Mouse (Mus musculus) hindbrain, embryonic 15.5 days (tissue): ENCODE measurements around the gene Bpifa2. TPM values are rescaled to one million over a fixed set of nuclear protein-coding genes. Genes with fewer than 3 reads are reported as not detected.

Source experiments
- ATAC-seq: fragments of 200-750 bp; cut with Nextera tagmentation; 2 replicates; pipeline ENCODE4 v1.8.0; 2017; ENCODE audit warnings: low read depth, moderate number of reproducible peaks, moderate TSS enrichment; ENCODE audit not compliant: low FRiP score
- H3K27ac ChIP-seq: fragments of 300-500 bp; sonication (generic); replicated peaks from 2 replicates; pipeline ENCODE4 v1.5.1; 2015; ENCODE audit warnings: mild to moderate bottlenecking, inconsistent platforms
- H3K27me3 ChIP-seq: fragments of 300-500 bp; sonication (generic); 2 replicates; pipeline ENCODE4 v1.6.1; 2015; ENCODE audit warnings: control low read depth, inconsistent platforms
- H3K36me3 ChIP-seq: fragments of 300-500 bp; sonication (generic); 2 replicates; pipeline ENCODE4 v1.6.1; 2015; ENCODE audit warnings: control low read depth, inconsistent platforms
- H3K4me1 ChIP-seq: fragments of 300-500 bp; sonication (generic); replicated peaks from 2 replicates; pipeline ENCODE4 v1.6.1; 2015; ENCODE audit warnings: control low read depth, inconsistent platforms
- H3K4me2 ChIP-seq: fragments of 300-500 bp; sonication (generic); 2 replicates; pipeline ENCODE4 v1.6.1; 2015; ENCODE audit warnings: moderate library complexity, mild to moderate bottlenecking, inconsistent platforms
- H3K4me3 ChIP-seq: fragments of 300-500 bp; sonication (generic); 2 replicates; pipeline ENCODE4 v1.5.1; 2015; ENCODE audit warnings: mild to moderate bottlenecking, inconsistent platforms
- H3K9ac ChIP-seq: fragments of 300-500 bp; sonication (generic); 2 replicates; pipeline ENCODE4 v1.6.1; 2015; ENCODE audit warnings: inconsistent platforms
- H3K9me3 ChIP-seq: fragments of 300-500 bp; sonication (generic); 2 replicates; pipeline ENCODE4 v1.6.1; 2016; ENCODE audit warnings: control low read depth, inconsistent platforms
- WGBS: fragments of 180-500 bp; shearing (Covaris S2); methylation state at CpG from one replicate; pipeline ENCODE4 v1.1.7; 2015; 5-methylcytosine and 5-hydroxymethylcytosine counted together
- polyA plus RNA-seq: library from polyadenylated mRNA; unstranded; fragments of >200 nt; fragmentation: Nextera tagmentation; extraction: Ambion mirVana; gene quantifications from 2 replicates; pipeline ENCODE4 v1.2.1, GENCODE M21; 2015

Gene Bpifa2
- polyA plus RNA-seq = not detected in 2 replicates

- Histone ChIP-seq H3K9ac (no peak within 1 kb of the TSS), H3K27me3 (no peaks in the 10 kb centered on the region), H3K4me3 (no peak within 1 kb of the TSS), H3K9me3 (no peaks in the 10 kb centered on the region), H3K36me3 (no peaks in the 10 kb centered on the region), H3K4me2 (no peak within 1 kb of the TSS), H3K27ac (no peak within 1 kb of the TSS), H3K4me1 (no peaks in the 10 kb centered on the region)
- 85% methylated on average over 3 of the region's 3 CpGs for WGBS
- no peak for ATAC-seq
Observed at GRCm38 (mm10) chr2:154007965-154008364, at the start of gene Bpifa2. Gene Bpifa2, plus strand, starts transcription at chr2:154008265.

GRCm38 (mm10) chr2:153962821-153963331, 45.2 kb upstream of the Bpifa2 start:
- Histone ChIP-seq H3K4me2 (no peak overlapping the region), H3K27ac (no peak overlapping the region), H3K4me1 (no peaks in the 10 kb centered on the region), H3K9ac (no peak overlapping the region), H3K4me3 (no peak overlapping the region), H3K27me3 (no peaks in the 10 kb centered on the region), H3K9me3 (no peaks in the 10 kb centered on the region), H3K36me3 (no peaks in the 10 kb centered on the region)
- 74% methylated on average over 4 of the region's 4 CpGs for WGBS
- ATAC-seq = no peak

- ATAC-seq = no peak
- 93% methylated on average over 1 of the region's 1 CpGs for WGBS
- no peak overlapping the region for H3K27ac ChIP-seq
Observed at GRCm38 (mm10) chr2:153963334-153963733, 44.7 kb upstream of the Bpifa2 start.

GRCm38 (mm10) chr2:153970221-153970620, 37.8 kb upstream of the Bpifa2 start:
- no peak overlapping the region for H3K27ac ChIP-seq
- no peaks in the 10 kb centered on the region for H3K9me3 ChIP-seq
- no peak overlapping the region for H3K9ac ChIP-seq
- no peaks in the 10 kb centered on the region for H3K36me3 ChIP-seq
- no peaks in the 10 kb centered on the region for H3K27me3 ChIP-seq
- WGBS = 71% methylated on average over 5 of the region's 5 CpGs
- H3K4me3 ChIP-seq = no peak overlapping the region
- no peak overlapping the region for H3K4me2 ChIP-seq
- no peaks in the 10 kb centered on the region for H3K4me1 ChIP-seq
- no peak for ATAC-seq

More at GRCm38 (mm10) chr2:153963334-153963733, 44.7 kb upstream of the Bpifa2 start:
- no peaks in the 10 kb centered on the region for H3K36me3 ChIP-seq
- no peak overlapping the region for H3K4me2 ChIP-seq
- H3K27me3 ChIP-seq = no peaks in the 10 kb centered on the region
- H3K9me3 ChIP-seq = no peaks in the 10 kb centered on the region
- H3K9ac ChIP-seq = no peak overlapping the region
- no peaks in the 10 kb centered on the region for H3K4me1 ChIP-seq
- H3K4me3 ChIP-seq = no peak overlapping the region

- 90% methylated on average over 5 of the region's 5 CpGs for whole genome bisulfite sequencing
- no peak for ATAC-seq
- Histone ChIP-seq H3K4me1 (no peaks in the 10 kb centered on the region), H3K36me3 (no peaks in the 10 kb centered on the region), H3K9ac (no peak within 1 kb of the TSS), H3K9me3 (no peaks in the 10 kb centered on the region), H3K27me3 (no peaks in the 10 kb centered on the region), H3K4me3 (no peak within 1 kb of the TSS), H3K27ac (no peak within 1 kb of the TSS), H3K4me2 (no peak within 1 kb of the TSS)
Observed at GRCm38 (mm10) chr2:153974582-153974981, 33.5 kb upstream of the Bpifa2 start, which contains the start of gene Bpifa6. Gene Bpifa6, plus strand, starts transcription at chr2:153974945.

- Histone ChIP-seq H3K9ac (no peak overlapping the region), H3K4me2 (no peak overlapping the region), H3K9me3 (no peaks in the 10 kb centered on the region), H3K27ac (no peak overlapping the region), H3K4me3 (no peak overlapping the region), H3K36me3 (no peaks in the 10 kb centered on the region), H3K4me1 (no peaks in the 10 kb centered on the region), H3K27me3 (no peaks in the 10 kb centered on the region)
- no peak for ATAC-seq
- WGBS = 4% methylated on average over 7 of the region's 7 CpGs
Observed at GRCm38 (mm10) chr2:153995770-153996169, 12.3 kb upstream of the Bpifa2 start.

- no peak for ATAC-seq
- H3K27ac ChIP-seq = no peak overlapping the region
- 89% methylated on average over 3 of the region's 3 CpGs for WGBS
- H3K4me3 ChIP-seq = no peak overlapping the region
- no peaks in the 10 kb centered on the region for H3K4me1 ChIP-seq
- no peaks in the 10 kb centered on the region for H3K9me3 ChIP-seq
- no peaks in the 10 kb centered on the region for H3K36me3 ChIP-seq
- no peaks in the 10 kb centered on the region for H3K27me3 ChIP-seq
- no peak overlapping the region for H3K9ac ChIP-seq
- no peak overlapping the region for H3K4me2 ChIP-seq
Observed at GRCm38 (mm10) chr2:154000501-154000900, 7.6 kb upstream of the Bpifa2 start.

- Histone ChIP-seq H3K4me3 (no peak overlapping the region), H3K9ac (no peak overlapping the region), H3K4me2 (no peak overlapping the region), H3K9me3 (no peaks in the 10 kb centered on the region), H3K4me1 (no peaks in the 10 kb centered on the region), H3K27ac (no peak overlapping the region), H3K36me3 (no peaks in the 10 kb centered on the region), H3K27me3 (no peaks in the 10 kb centered on the region)
- ATAC-seq = no peak
Observed at GRCm38 (mm10) chr2:154001056-154001455, 7.0 kb upstream of the Bpifa2 start.

- no peak overlapping the region for H3K4me2 ChIP-seq
- H3K4me3 ChIP-seq = no peak overlapping the region
- H3K27me3 ChIP-seq = no peaks in the 10 kb centered on the region
- H3K4me1 ChIP-seq = no peaks in the 10 kb centered on the region
- ATAC-seq = no peak
- no peak overlapping the region for H3K27ac ChIP-seq
- no peaks in the 10 kb centered on the region for H3K36me3 ChIP-seq
- 31% methylated on average over 1 of the region's 1 CpGs for WGBS
- H3K9ac ChIP-seq = no peak overlapping the region
- H3K9me3 ChIP-seq = no peaks in the 10 kb centered on the region
Observed at GRCm38 (mm10) chr2:154004456-154004855, 3.6 kb upstream of the Bpifa2 start.

GRCm38 (mm10) chr2:154005094-154005493, 3.0 kb upstream of the Bpifa2 start:
- 93% methylated on average over 1 of the region's 1 CpGs for WGBS

GRCm38 (mm10) chr2:154005734-154006133, 2.3 kb upstream of the Bpifa2 start:
- no peaks in the 10 kb centered on the region for H3K9me3 ChIP-seq
- H3K4me2 ChIP-seq = no peak overlapping the region
- no peak overlapping the region for H3K27ac ChIP-seq
- no peaks in the 10 kb centered on the region for H3K36me3 ChIP-seq
- H3K4me1 ChIP-seq = no peaks in the 10 kb centered on the region
- no peak for ATAC-seq
- 85% methylated on average over 4 of the region's 4 CpGs for WGBS
- H3K4me3 ChIP-seq = no peak overlapping the region
- H3K27me3 ChIP-seq = no peaks in the 10 kb centered on the region
- H3K9ac ChIP-seq = no peak overlapping the region

More at GRCm38 (mm10) chr2:154005094-154005493, 3.0 kb upstream of the Bpifa2 start:
- no peaks in the 10 kb centered on the region for H3K36me3 ChIP-seq
- H3K4me1 ChIP-seq = no peaks in the 10 kb centered on the region
- no peak overlapping the region for H3K27ac ChIP-seq
- no peaks in the 10 kb centered on the region for H3K27me3 ChIP-seq
- H3K4me3 ChIP-seq = no peak overlapping the region
- ATAC-seq = no peak
- H3K9me3 ChIP-seq = no peaks in the 10 kb centered on the region
- H3K4me2 ChIP-seq = no peak overlapping the region
- no peak overlapping the region for H3K9ac ChIP-seq

GRCm38 (mm10) chr2:154006331-154006730, 1.7 kb upstream of the Bpifa2 start:
- H3K27me3 ChIP-seq = no peaks in the 10 kb centered on the region
- H3K27ac ChIP-seq = no peak overlapping the region
- H3K4me3 ChIP-seq = no peak overlapping the region
- 83% methylated on average over 2 of the region's 2 CpGs for WGBS
- no peak overlapping the region for H3K9ac ChIP-seq
- no peaks in the 10 kb centered on the region for H3K36me3 ChIP-seq
- no peaks in the 10 kb centered on the region for H3K4me1 ChIP-seq
- ATAC-seq = no peak
- H3K9me3 ChIP-seq = no peaks in the 10 kb centered on the region
- no peak overlapping the region for H3K4me2 ChIP-seq

- no peak for ATAC-seq
- H3K27ac ChIP-seq = no peak overlapping the region
- H3K9ac ChIP-seq = no peak overlapping the region
- H3K4me3 ChIP-seq = no peak overlapping the region
- no peaks in the 10 kb centered on the region for H3K9me3 ChIP-seq
- no peaks in the 10 kb centered on the region for H3K27me3 ChIP-seq
- H3K36me3 ChIP-seq = no peaks in the 10 kb centered on the region
- H3K4me2 ChIP-seq = no peak overlapping the region
- 89% methylated on average over 1 of the region's 1 CpGs for WGBS
- H3K4me1 ChIP-seq = no peaks in the 10 kb centered on the region
Observed at GRCm38 (mm10) chr2:154007381-154007780, 684 bp upstream of the Bpifa2 start.
